Mouse (Mus musculus) frontal cortex, adult (tissue): ENCODE data around the gene Wasf1.

Experiments used
- ATAC-seq: cut with Nextera tagmentation; 2 replicates; pipeline ENCODE4 v1.9.2; 2017; ENCODE audit warnings: mild to moderate bottlenecking, moderate library complexity, mixed read lengths; ENCODE audit not compliant: low TSS enrichment

The Wasf1 gene

DNA sequence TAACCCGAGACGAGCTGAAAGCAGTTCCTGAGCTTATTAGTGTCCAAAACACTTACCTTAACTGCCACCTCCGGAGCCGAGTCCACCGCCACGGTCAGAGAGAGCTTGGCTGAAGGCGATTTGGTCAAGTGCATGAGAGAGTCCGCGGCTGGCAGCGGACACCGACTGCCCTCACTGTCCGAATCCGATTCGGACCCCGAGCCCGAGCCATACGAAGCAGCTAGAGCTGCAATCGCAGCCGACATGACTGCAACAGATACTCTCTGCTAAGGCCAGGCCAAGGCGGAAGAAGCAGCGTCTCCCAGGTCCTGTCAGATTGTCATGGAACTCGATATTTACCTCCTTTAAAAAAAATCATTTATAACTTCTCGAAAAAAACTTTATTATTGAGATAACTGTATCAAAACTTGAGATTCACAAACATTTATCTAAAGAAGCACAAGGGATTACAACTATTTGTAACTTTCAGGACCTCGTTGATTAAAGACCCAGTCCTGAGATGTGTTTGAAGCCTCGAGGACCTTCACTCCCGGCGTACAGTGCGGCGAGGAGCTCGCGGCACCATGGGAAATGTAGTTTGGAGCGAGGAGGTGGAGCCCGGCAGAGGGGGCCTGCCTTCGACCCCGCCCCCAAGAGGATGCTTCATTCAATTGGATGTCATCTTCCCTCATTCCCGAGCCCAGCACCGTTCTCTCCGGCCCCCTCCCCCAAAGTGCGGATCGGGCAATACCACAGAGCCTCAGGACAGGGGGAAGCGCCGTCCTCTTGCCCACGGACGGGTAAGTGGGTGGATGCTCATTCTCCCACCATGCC, at the start of gene Wasf1, which contains the start of gene Cdc40:
Gene Wasf1 (plus strand): TSS at position 645 of the 813 bp plus-strand sequence.
Gene Cdc40 (minus strand): TSS at position 481 of the 813 bp plus-strand sequence.
- ATAC-seq, result peak; percentile 90

- no peak for ATAC-seq
Measured at GRCm38 (mm10) chr10:40840086-40840485, 43.2 kb upstream of the Wasf1 start.

GRCm38 (mm10) chr10:40843841-40844240, 39.4 kb upstream of the Wasf1 start:
- peak; percentile 76 for ATAC-seq

GRCm38 (mm10) chr10:40844546-40844945, 38.7 kb upstream of the Wasf1 start:
- ATAC-seq, result peak; percentile 38

- ATAC-seq, result no peak
Measured at GRCm38 (mm10) chr10:40845626-40846025, 37.6 kb upstream of the Wasf1 start.

DNA sequence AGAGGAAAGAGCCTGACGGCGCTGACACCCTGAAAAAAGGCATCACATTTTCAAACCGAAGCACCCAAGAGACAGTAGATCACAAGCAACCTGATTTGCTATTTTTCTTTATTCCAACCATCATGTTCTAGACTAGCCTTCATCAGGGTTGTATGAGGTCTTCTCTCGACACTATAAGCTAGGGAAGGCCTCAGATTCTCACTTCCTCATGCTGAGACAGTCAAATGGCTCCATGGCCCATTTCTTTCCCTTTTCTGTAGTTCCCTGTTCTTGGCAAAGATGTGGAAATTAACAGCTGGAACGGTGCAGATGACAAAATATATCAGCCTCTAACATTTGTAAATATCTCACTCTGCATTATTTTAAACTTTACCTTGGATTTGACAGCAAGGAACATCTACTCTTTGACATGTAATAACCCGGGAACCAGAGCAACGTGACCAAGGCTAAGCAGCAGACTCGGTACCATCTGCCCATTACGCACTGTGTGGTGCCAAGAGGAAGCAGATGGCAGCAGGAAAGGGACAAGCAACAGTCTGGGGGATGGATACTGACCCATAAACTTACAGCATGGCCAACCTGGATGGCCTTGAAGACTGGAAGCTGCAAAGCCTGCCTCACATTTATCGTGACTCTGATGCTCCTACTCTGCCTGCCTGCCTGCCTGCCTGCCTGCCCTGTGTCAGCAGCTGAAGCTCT, 36.0 kb upstream of the Wasf1 start:
- no peak for ATAC-seq

- ATAC-seq, result no peak
Measured at GRCm38 (mm10) chr10:40850644-40851043, 32.6 kb upstream of the Wasf1 start.

DNA sequence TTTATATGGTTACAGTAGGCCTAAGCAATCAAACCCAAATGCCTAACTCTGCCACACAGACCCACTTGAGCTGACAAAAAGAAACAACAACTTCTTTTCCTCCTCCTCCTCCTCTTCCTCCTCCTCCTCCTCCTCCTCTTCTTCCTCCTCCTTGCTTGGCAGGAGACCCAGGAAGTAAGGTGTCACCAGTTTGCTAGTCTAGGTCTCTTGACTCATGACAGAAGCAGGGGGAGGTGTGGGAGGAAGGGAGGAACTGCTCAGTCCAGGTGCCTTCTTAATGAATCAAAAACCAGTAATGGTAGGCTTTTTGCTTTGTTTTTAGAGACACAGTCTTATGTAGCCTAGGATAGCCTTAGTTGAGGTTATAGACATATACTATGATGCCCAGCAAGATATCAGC, 32.1 kb upstream of the Wasf1 start:
- ATAC-seq, result no peak

DNA sequence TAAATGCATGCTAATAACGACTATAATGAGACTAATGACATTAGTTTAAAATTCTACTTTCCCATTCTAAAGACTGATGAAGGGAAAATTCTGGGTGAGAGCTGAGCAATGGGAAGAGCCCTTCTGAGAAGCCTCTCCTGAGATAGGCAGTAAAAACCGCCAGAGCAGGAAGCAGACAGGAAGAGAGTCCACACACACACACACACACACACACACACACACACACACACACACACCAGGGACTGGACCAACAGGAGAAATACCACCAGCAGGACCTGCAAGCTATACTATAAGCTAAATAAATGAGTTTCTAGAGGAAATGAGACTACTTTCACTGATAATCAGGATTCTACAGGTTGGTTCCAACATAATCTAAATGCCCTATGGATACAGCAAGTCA, 27.7 kb upstream of the Wasf1 start:
- no peak for ATAC-seq

- no peak for ATAC-seq
Measured at GRCm38 (mm10) chr10:40856703-40857102, 26.6 kb upstream of the Wasf1 start.

- ATAC-seq, result no peak
Measured at GRCm38 (mm10) chr10:40857599-40857998, 25.7 kb upstream of the Wasf1 start.

- peak; percentile 41; the same call in 1 of the 2 replicates for ATAC-seq
Measured at GRCm38 (mm10) chr10:40868081-40868480, 15.2 kb upstream of the Wasf1 start.

DNA sequence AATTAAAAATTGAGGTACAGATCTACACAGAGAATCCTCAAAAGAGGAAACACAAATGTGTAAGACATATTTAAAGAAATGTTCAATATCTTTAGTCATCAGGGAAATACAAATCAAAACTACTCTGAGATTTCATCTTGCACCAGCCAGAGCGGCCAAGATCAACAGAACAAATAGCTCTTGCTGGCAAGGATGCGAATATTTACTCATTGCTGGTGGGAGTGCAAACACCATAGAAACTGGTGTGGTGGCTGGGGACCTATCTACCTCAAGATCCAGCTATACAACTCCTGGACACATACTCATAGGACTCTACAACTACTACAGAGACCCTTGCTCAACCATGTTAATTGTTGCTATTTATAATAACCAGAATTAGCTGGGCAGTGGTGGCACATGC, 12.0 kb upstream of the Wasf1 start:
- no peak for ATAC-seq

- no peak for ATAC-seq
Measured at GRCm38 (mm10) chr10:40872052-40872451, 11.2 kb upstream of the Wasf1 start.

DNA sequence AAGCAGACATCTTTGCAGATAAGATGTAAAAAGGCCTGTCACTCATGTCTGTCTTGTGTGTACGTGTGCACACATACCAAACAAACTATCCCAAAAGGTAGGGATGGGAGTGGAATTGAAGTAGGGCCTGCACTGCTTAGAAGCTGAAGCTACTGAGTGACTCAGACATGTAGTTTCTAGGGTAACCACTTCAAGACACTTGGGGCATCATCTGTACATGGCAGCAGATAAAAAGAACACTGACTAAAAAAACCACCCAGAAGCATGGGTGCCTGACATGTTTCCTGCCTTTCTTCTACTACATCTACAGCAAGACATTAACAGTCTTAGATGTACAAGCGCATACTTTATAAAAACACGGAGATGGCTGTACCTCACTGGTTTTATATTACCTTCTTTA, 5.0 kb upstream of the Wasf1 start:
- no peak for ATAC-seq

GRCm38 (mm10) chr10:40879969-40880368, 3.3 kb upstream of the Wasf1 start:
- peak; percentile 24; the same call in 1 of the 2 replicates for ATAC-seq

DNA sequence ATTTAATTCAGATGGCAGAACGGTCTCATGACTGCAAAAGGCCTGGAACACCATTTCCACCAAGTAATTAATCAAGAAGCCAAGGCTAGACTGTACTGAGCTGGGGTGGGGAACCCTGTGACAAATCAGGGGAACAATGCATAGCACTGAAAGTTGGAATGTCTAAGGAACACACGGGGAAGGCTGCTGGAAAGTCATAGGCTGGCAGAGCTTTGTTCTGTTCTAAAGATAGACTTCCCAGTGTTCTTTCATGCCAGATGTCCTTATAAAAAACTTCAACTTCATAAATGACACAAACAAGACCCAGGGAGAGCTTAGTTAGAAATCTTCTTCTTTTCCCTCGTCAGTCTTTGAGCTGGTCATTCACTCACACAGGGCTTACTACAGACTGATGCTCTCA, 2.0 kb upstream of the Wasf1 start:
- ATAC-seq, result no peak

GRCm38 (mm10) chr10:40882333-40882732, 942 bp upstream of the Wasf1 start:
- no peak for ATAC-seq

- ATAC-seq, result peak; percentile 53
Measured at GRCm38 (mm10) chr10:40883644-40884278, 486 bp downstream of the Wasf1 start.

GRCm38 (mm10) chr10:40884279-40884806, 1.1 kb downstream of the Wasf1 start:
- peak; percentile 11; the same call in 1 of the 2 replicates for ATAC-seq

DNA sequence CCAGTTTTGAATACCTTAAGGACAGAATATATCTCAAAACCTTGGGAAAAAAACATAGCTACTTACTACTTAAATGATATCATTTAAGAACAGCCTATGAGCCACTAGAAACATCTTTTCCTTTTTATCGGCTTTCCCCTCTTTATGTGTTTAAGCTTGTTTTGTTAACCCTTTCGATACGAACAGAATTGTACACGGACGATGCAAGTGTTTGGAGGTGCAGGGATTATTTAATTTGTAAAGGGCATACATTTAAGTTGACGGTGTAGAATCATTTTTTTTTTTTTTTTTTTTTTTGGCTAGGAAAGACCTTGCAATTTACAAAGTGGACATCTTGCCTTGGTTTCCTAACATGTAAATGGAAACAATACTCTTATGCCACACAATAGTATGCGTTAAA, 2.2 kb downstream of the Wasf1 start:
- no peak for ATAC-seq

DNA sequence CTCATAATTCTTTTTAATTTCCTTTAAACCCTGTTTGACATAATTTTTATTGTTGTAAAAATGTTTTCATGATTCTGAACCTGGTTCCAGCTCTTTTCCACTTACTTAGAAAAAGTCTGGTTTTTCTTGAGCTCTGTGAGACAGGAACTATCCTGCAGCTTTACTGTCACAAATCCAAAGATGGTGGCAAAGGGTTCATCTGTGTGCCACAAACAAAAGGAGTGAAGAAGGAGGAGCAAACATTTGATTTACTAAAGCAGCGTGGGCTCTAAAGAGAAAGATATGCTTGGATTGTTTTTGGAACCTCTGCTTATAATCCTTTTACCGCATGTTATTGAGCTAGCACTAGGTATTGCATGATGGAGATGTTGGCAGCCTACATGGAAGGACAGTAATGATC, 4.0 kb downstream of the Wasf1 start:
- ATAC-seq, result no peak
